Mouse (Mus musculus) olfactory bulb, adult 2 months (tissue): Measurements from ENCODE around the gene Bcl6b. TPM values are rescaled to one million over a fixed set of nuclear protein-coding genes. Genes with fewer than 3 reads are reported as not detected.

ENCODE experiments used
- H3K27ac ChIP-seq: fragments of 200-500 bp; 2 replicates; pipeline ENCODE4 v1.5.1; 2012; ENCODE audit warnings: low read depth, low read length; ENCODE audit not compliant: insufficient read depth
- H3K4me1 ChIP-seq: fragments of 200-500 bp; 2 replicates; pipeline ENCODE4 v1.6.1; 2012; ENCODE audit warnings: low read length; ENCODE audit not compliant: control insufficient read depth, insufficient read depth
- H3K4me3 ChIP-seq: fragments of 200-500 bp; 2 replicates; pipeline ENCODE4 v1.5.1; 2012; ENCODE audit warnings: mild to moderate bottlenecking, low read depth, low read length, moderate library complexity; ENCODE audit not compliant: insufficient read depth
- CTCF ChIP-seq: fragments of 200-500 bp; IDR thresholded peaks from 2 replicates; pipeline ENCODE4 v1.5.1; 2012; ENCODE audit warnings: low read depth, mild to moderate bottlenecking, low read length, moderate library complexity; ENCODE audit not compliant: insufficient read depth
- POLR2A ChIP-seq: fragments of 200-500 bp; IDR thresholded peaks from 2 replicates; pipeline ENCODE4 v1.6.1; 2012; ENCODE audit warnings: mild to moderate bottlenecking, low read depth, low read length, moderate library complexity; ENCODE audit not compliant: insufficient read depth
- WGBS: fragments of 180-500 bp; shearing (Covaris S2); methylation state at CpG from one replicate; pipeline ENCODE4 v1.1.7; 2018; 5-methylcytosine and 5-hydroxymethylcytosine counted together
- polyA plus RNA-seq: library from polyadenylated mRNA; stranded (reverse); fragments of >200 nt; gene quantifications from 2 replicates; pipeline ENCODE4 v1.2.4, GENCODE M21; 2012; ENCODE audit warnings: low replicate concordance; ENCODE audit not compliant: missing spikeins, insufficient read depth, insufficient read length

The Bcl6b gene
- polyA plus RNA-seq, 1 experiment: not detected

DNA sequence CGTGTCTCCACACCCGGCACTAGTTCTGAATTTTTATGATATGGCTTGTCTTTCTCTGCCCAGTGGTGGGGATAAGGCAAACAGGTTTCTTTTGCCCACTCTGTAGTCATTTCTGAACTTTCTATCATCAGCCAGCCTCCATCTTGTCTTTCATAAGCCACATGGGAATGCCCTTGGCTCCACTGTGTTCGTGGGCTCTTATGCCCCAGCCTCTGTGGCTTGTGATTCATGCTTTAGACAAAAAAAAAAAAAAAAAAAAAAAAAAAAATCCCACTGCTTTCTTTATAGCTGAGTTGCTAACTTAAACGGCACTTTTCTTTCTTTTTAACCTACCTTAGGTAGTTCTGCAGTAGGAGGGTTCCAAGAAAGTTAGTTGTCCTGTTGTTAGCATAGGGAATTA lies 37.4 kb downstream of the Bcl6b start:
- 65% methylated on average over 4 of the region's 4 CpGs for WGBS
- Histone ChIP-seq H3K27ac (no peak overlapping the region), H3K4me3 (no peak overlapping the region), H3K4me1 (no peaks in the 10 kb centered on the region)
- TF ChIP-seq CTCF (no peak), POLR2A (no peak)

DNA sequence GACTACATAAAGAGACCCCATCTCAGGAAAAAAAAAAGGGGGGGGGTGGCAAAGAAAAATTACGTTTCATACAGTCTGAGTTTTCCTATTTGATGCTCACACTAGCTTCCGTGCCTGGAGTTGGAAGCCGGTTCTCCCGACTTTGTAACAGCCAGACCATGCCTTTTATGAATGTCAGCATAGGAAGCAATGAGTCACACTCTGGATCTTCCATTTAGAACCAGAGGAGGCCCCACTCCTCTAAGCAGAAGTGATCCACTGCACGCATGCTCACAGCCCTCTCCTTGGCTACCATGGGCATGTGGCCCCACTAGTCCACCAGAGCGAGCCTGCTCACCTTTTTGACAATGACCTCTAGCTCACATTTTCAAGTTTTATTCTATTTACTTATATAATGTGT lies 38.4 kb downstream of the Bcl6b start:
- Histone ChIP-seq H3K4me1 (no peaks in the 10 kb centered on the region), H3K4me3 (no peak overlapping the region), H3K27ac (no peak overlapping the region)
- 73% methylated on average over 6 of the region's 6 CpGs for WGBS
- TF ChIP-seq POLR2A (no peak), CTCF (no peak)

DNA sequence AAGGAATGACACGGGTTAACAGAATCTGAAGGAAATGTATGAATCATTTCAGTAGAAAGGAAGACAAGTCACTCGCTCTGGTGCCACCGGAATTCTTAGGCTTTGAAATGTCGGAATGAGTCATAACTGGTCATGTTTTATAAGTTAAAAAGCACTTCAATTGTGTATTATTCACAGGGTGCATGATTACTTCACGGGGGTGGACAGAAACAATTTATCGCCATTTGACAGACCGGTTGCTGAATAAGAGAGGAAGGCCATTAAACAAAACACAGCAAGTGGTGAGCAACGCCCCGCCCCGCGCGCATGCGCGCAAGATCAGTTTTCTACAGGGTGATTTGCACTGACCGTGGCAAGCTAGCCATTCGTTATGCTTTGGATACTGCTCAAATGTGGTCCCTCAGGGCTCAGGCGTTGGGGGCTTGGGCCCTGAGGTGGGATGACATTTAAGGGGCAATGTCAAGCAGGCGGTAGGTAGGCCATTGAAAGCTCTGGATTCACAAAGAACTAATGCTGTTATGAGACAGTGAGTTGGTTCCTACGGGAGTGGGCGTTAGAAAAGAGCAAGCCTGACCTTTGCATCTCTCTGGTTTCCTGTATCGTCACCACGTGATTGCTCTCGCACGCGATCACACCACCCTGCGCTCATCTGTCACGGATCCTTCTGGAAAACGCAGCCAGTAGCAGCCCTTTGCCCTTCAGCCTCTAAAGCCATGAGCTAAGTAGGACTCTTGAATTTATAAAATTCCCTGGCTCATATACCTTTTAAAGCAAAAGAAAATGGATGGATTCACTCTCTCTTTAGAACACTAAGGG lies 40.1 kb downstream of the Bcl6b start:
- H3K27ac ChIP-seq: no peak overlapping the region
- TF ChIP-seq POLR2A (no peak), CTCF (no peak)
- WGBS: 87% methylated on average over 28 of the region's 28 CpGs

DNA sequence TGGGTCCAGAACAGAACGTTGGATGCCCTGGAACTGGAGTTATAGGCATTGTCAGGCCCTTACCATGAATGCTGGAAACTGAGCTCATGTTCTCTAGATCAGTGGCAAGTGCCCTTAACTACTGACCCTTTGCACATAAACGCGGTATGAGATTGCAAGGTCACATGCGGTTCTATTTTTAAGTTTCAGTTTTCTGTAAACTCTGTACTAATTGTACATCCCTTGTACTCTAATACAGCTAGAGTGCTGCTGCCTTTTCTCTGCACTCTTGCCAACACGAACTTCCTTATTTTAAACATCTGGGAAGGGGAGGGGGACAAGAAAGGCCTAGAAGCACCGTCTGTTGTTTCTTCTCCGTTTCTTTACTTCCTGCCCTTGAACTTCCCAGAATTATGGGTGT lies 44.5 kb downstream of the Bcl6b start:
- Histone ChIP-seq H3K4me1 (no peaks in the 10 kb centered on the region), H3K4me3 (no peak overlapping the region), H3K27ac (no peak overlapping the region)
- no peak for TF ChIP-seq POLR2A
- TF ChIP-seq CTCF: no peak
- WGBS: 77% methylated on average over 7 of the region's 7 CpGs

More for the DNA sequence above, 40.1 kb downstream of the Bcl6b start:
- Histone ChIP-seq H3K4me3 (no peak overlapping the region), H3K4me1 (no peaks in the 10 kb centered on the region)

DNA sequence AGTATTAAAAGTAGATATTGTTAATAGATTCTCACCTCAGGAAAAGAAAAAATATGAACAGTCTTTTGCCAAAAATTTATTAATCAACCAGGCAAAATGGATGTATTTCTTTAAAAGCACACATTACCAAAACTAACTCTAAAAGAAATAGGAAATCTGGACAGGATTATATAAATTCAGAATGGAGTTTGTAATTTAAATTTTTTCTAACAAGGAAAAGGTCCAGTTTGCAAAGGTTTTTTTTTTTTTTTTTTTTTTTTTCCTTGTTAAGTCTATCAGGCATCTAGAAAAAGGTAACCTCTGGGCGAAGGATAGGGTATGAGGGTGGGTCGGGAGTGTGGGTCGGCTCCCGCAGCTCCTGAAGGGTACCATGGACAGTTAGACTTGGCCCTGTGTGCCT lies 49.1 kb downstream of the Bcl6b start:
- H3K4me1 ChIP-seq: 0 out of 2 replicates have a peak, but pooled peaks cover 2% of the 10 kb centered on the region
- H3K27ac ChIP-seq: no peak overlapping the region
- H3K4me3 ChIP-seq: no peak overlapping the region
- 95% methylated on average over 4 of the region's 4 CpGs for WGBS
- TF ChIP-seq POLR2A: no peak
- TF ChIP-seq CTCF: no peak

DNA sequence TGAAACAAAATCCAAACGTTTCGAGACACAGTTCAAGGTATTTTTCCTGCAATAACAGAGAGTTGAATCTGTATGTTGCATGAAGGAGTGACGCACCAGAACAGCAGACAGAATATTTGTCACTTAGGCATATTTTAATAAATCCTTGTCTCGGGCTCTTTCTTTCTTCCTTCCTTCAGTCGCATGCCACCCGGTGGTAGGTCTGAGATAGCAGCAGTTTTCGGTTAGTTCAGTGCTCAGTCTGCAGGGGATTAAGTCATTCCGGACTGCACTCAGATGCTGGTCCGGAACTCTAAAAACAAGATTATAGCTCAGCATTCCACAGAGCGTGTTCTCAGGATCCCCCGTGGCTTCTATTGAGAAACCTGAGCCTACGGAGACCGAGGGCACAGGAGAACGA lies 50.2 kb downstream of the Bcl6b start:
- WGBS: 20% methylated on average over 14 of the region's 14 CpGs
- H3K27ac ChIP-seq: no peak overlapping the region
- TF ChIP-seq POLR2A (no peak), CTCF (no peak)
- 0 out of 2 replicates have a peak, but pooled peaks cover 2% of the 10 kb centered on the region for H3K4me1 ChIP-seq
- H3K4me3 ChIP-seq: no peak overlapping the region

DNA sequence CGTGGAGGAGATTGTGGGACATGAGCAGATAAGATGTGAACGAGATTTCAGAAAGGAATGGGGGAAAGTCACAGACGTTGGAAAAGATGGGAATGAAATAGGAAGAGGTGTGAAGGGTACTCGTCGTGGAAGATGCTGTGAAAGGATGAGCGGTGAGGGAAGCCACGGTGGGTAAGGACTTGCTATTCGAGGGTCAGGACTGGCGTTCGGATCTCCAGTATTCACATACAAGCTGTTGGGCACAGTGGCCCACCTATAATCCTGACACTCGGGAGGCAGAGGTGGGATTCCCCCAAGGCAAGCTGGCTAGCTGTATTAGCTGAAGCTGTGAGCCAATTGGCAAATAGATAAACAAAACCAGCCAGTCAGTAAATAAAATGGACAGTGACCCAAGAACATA lies 50.8 kb downstream of the Bcl6b start:
- H3K27ac ChIP-seq: no peak overlapping the region
- no peak overlapping the region for H3K4me3 ChIP-seq
- 82% methylated on average over 11 of the region's 11 CpGs for WGBS
- 0 out of 2 replicates have a peak, but pooled peaks cover 2% of the 10 kb centered on the region for H3K4me1 ChIP-seq
- TF ChIP-seq CTCF (no peak), POLR2A (no peak)

DNA sequence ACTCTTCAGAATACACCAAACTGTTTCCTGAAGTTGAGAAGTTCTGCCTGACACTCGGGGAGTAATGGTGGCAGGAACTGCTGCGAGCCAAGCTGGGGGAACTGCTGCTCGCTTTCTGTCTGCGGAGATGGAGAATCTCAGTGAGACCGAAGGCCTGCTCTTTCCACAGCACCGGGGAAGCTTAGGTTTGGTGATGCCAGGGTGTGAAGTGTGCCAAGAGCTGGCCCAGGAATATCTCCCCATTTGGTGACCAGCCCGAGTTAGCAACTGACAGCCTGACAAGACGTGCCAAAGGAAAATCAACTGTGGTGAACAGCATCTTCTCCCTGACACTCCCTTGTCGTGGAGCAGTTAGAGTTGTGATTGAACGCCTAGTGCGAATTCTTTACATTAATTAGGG lies 51.3 kb downstream of the Bcl6b start:
- TF ChIP-seq CTCF (no peak), POLR2A (no peak)
- no peak overlapping the region for H3K4me3 ChIP-seq
- WGBS: 76% methylated on average over 11 of the region's 11 CpGs
- no peak overlapping the region for H3K27ac ChIP-seq
- 0 out of 2 replicates have a peak, but pooled peaks cover 2% of the 10 kb centered on the region for H3K4me1 ChIP-seq

DNA sequence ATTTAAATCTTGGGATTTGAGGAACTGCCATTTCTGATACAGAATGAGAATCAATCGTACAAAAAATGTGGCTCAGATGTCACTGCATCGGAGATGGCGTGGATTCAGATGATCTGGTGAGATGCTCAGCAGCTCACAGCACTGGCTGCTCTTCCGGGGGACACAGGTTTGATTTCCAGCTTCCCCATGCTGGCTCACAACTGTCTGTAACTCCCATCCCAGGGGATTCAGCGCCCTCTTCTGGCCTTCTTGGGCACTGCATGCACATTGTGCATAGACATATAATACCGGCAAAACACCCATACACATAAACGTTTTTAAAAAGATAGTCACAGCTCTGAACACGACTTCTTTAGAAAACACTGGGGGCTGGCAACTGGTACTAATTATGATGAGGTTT lies 52.0 kb downstream of the Bcl6b start:
- TF ChIP-seq CTCF (no peak), POLR2A (no peak)
- H3K4me3 ChIP-seq: no peak overlapping the region
- 72% methylated on average over 8 of the region's 8 CpGs for WGBS
- no peak overlapping the region for H3K27ac ChIP-seq
- H3K4me1 ChIP-seq: 0 out of 2 replicates have a peak, but pooled peaks cover 2% of the 10 kb centered on the region
